Mouse (Mus musculus) large intestine, adult 2 months (tissue): Measurements from ENCODE around the gene Patj. TPM values are rescaled to one million over a fixed set of nuclear protein-coding genes. Genes with fewer than 3 reads are reported as not detected.

Experiments used
- DNase-seq: peaks from one replicate; pipeline ENCODE4 v3.0.0-alpha.2; 2012; ENCODE audit warnings: low read depth, low spot score
- WGBS: fragments of 180-500 bp; shearing (Covaris S2); methylation state at CpG from one replicate; pipeline ENCODE4 v1.1.7; 2018; 5-methylcytosine and 5-hydroxymethylcytosine counted together
- polyA plus RNA-seq: library from polyadenylated mRNA; depleted of rRNA; stranded (reverse); fragments of >200 nt; gene quantifications from 2 replicates; pipeline ENCODE4 v1.2.3, GENCODE M21; 2012

Gene Patj
- polyA plus RNA-seq, 1 experiment, result 24.3 TPM

- no peak for DNase-seq
- WGBS, result 57% methylated on average over 2 of the region's 2 CpGs
Measured at GRCm38 (mm10) chr4:98500875-98501274, 105.3 kb downstream of the Patj start.

GRCm38 (mm10) chr4:98504743-98505142 lies 109.2 kb downstream of the Patj start:
- DNase-seq, result no peak
- WGBS, result 68% methylated on average over 3 of the region's 3 CpGs

- peak; percentile 18 for DNase-seq
- 35% methylated on average over 11 of the region's 11 CpGs for WGBS
Measured at GRCm38 (mm10) chr4:98508471-98509271, 113.1 kb downstream of the Patj start.

GRCm38 (mm10) chr4:98509939-98510338 lies 114.4 kb downstream of the Patj start:
- WGBS, result 54% methylated on average over 5 of the region's 5 CpGs
- DNase-seq, result no peak

GRCm38 (mm10) chr4:98511296-98511695 lies 115.7 kb downstream of the Patj start:
- 26% methylated on average over 2 of the region's 2 CpGs for WGBS
- DNase-seq, result no peak

- no peak for DNase-seq
- 84% methylated on average over 10 of the region's 10 CpGs for WGBS
Measured at GRCm38 (mm10) chr4:98511964-98512743, 116.6 kb downstream of the Patj start.

GRCm38 (mm10) chr4:98520492-98520891 lies 124.9 kb downstream of the Patj start:
- WGBS, result 89% methylated on average over 6 of the region's 6 CpGs
- DNase-seq, result no peak

- WGBS, result 95% methylated on average over 10 of the region's 10 CpGs
Measured at GRCm38 (mm10) chr4:98524525-98524924, 128.9 kb downstream of the Patj start.

GRCm38 (mm10) chr4:98535446-98535845 lies 139.9 kb downstream of the Patj start:
- 81% methylated on average over 3 of the region's 3 CpGs for WGBS

More at GRCm38 (mm10) chr4:98524525-98524924, 128.9 kb downstream of the Patj start:
- DNase-seq, result no peak

GRCm38 (mm10) chr4:98541591-98541990 lies 146.0 kb downstream of the Patj start:
- DNase-seq, result no peak
- 75% methylated on average over 2 of the region's 2 CpGs for WGBS

More at GRCm38 (mm10) chr4:98535446-98535845, 139.9 kb downstream of the Patj start:
- DNase-seq, result no peak

GRCm38 (mm10) chr4:98543001-98543400 lies 147.4 kb downstream of the Patj start:
- DNase-seq, result no peak
- WGBS, result 86% methylated on average over 3 of the region's 3 CpGs

- 34% methylated on average over 1 of the region's 1 CpGs for WGBS
- no peak for DNase-seq
Measured at GRCm38 (mm10) chr4:98545376-98545775, 149.8 kb downstream of the Patj start.

GRCm38 (mm10) chr4:98546456-98547176 lies 151.0 kb downstream of the Patj start:
- WGBS, result 82% methylated on average over 12 of the region's 12 CpGs

GRCm38 (mm10) chr4:98549491-98549890 lies 153.9 kb downstream of the Patj start:
- 87% methylated on average over 7 of the region's 7 CpGs for WGBS
- DNase-seq, result no peak

More at GRCm38 (mm10) chr4:98546456-98547176, 151.0 kb downstream of the Patj start:
- no peak for DNase-seq

- 94% methylated on average over 5 of the region's 5 CpGs for WGBS
- no peak for DNase-seq
Measured at GRCm38 (mm10) chr4:98550116-98550515, 154.5 kb downstream of the Patj start.

- WGBS, result 96% methylated on average over 2 of the region's 2 CpGs
- DNase-seq, result no peak
Measured at GRCm38 (mm10) chr4:98555666-98556065, 160.1 kb downstream of the Patj start.

GRCm38 (mm10) chr4:98556449-98556848 lies 160.9 kb downstream of the Patj start:
- WGBS, result 96% methylated on average over 6 of the region's 6 CpGs
- DNase-seq, result no peak

GRCm38 (mm10) chr4:98557192-98557591 lies 161.6 kb downstream of the Patj start:
- 92% methylated on average over 13 of the region's 13 CpGs for WGBS
- no peak for DNase-seq

- DNase-seq, result no peak
Measured at GRCm38 (mm10) chr4:98560196-98560830, 164.7 kb downstream of the Patj start.

GRCm38 (mm10) chr4:98563082-98563481 lies 167.5 kb downstream of the Patj start:
- 81% methylated on average over 5 of the region's 5 CpGs for WGBS
- DNase-seq, result no peak

More at GRCm38 (mm10) chr4:98560196-98560830, 164.7 kb downstream of the Patj start:
- 74% methylated on average over 9 of the region's 9 CpGs for WGBS
